Mouse (Mus musculus) forelimb bud, embryonic 11.5 days (tissue): ENCODE measurements around the gene Tas2r126.
"Not testable (repeated sequence)": the region's sequence is repeated elsewhere in the genome, so short reads cannot be mapped to it uniquely, and the experiment has no call there.

Experiments
- DNase-seq: peaks from one replicate; pipeline ENCODE4 v3.0.0-alpha.2; 2012; ENCODE audit warnings: low read depth, low spot score

The Tas2r126 gene

GRCm38 (mm10) chr6:42434446-42434845 lies at the start of gene Tas2r126:
TSS of gene Tas2r126 (plus strand) at chr6:42434535.
- no peak for DNase-seq

DNA sequence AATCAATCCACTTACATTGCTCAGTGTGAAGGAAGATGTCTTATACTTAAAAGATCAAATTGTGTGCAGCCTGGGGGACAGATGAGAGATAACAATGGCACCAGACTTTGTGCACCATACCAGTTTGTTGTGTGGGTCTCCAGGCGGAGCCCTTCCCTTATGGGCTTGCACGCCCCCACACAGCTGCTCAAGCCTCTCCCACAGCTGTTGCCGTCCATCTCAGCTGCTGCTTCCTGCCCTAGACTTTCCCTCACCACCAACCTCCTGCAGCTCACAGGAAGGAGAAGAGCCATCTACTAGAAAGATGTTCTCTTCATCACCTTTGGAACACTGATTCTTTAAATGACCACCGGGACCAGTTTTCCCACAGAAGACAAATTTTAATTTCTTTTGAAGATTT lies 48.7 kb upstream of the Tas2r126 start:
- no peak for DNase-seq

GRCm38 (mm10) chr6:42391796-42392330 lies 42.5 kb upstream of the Tas2r126 start:
- no peak for DNase-seq

- no peak for DNase-seq
Observed at GRCm38 (mm10) chr6:42395960-42396809, 38.1 kb upstream of the Tas2r126 start.

DNA sequence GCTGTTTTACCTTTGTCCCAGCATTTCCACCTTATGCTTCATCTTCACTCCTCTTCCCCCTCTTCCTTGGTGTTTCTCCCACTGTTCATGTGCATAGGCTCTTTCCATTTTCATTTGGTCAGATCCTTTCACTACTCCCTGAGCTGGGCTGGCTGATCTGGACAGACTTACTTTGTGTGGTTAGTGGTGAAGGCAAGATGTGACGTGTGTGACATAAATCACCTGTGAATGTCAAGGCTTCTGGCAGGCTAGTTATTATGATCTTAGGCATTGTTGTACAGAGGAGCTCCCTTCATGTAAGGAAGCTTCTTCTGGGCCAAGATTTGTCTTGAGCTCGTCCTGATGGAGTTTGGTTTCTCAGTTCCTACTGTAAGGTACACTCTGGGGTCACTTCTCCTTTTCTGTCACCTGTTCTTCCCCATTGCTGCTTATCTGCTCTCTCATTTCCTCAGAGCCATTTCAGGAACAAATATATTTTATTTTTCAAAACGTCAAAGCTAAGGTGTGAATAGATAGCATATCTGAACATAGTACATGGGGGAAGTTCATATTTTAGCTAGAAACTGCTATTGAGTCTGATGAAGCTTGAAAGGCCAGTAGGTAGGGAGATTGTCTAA lies 37.2 kb upstream of the Tas2r126 start:
- no peak for DNase-seq

DNA sequence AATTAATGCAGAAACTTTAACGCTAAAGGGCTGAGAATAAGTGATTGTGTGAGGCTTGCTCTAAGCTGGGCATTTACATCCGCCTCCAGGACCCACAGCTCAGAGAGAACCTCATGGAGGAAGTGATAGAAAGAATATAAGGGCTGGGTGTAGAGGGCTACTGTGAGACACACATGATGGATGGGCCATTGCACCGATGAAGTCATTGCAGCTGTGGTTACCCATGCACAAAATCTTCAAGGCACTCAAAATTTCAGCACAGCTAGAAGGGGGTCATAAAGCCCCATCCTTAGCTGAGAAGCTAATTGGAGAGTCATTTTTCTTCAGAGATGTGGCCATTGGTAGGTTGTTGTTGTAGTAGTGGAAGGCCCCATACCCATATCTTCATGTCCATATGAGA lies 36.0 kb upstream of the Tas2r126 start:
- no peak for DNase-seq

DNA sequence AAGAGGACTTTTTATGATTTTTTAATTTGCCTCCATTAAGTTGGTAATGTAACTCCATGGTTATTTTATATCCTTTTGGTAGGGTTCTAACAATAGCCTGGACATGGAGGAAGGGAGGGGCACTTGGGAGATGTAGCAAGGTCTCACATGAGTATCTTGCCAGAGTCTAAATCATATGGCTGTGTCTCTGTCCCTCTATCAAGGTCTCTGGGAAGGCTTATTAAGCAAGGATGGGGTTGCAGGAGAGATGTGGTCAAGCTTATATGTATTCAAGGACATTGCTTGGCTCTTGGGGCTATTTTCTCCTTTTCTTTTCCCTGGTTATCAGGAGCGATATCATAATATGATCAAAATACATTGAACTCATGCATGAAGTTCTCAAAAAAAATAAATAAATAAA lies 35.3 kb upstream of the Tas2r126 start:
- DNase-seq, result no peak

DNA sequence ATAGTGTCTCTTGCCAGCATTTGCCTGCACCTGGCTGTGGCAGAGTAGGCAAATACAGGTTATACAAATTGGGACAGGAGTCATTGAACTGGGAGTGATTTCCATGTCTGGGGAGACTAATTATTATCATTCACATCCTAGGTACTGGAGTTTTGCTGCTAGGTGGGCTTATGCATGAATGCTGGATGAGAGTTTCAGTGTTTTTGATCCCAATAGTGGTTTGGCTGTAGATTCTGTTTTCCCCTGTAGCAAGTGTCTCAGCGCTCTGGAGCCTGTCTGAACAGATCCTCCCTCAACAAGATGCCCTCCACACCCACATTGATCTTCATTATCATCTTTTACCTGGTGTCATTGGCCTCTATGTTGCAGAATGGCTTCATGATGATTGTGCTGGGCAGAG lies 34.4 kb upstream of the Tas2r126 start, which contains the start of gene Tas2r143:
Tas2r143 (plus strand) TSS at position 301 of the 400 bp plus-strand sequence.
- no peak for DNase-seq

DNA sequence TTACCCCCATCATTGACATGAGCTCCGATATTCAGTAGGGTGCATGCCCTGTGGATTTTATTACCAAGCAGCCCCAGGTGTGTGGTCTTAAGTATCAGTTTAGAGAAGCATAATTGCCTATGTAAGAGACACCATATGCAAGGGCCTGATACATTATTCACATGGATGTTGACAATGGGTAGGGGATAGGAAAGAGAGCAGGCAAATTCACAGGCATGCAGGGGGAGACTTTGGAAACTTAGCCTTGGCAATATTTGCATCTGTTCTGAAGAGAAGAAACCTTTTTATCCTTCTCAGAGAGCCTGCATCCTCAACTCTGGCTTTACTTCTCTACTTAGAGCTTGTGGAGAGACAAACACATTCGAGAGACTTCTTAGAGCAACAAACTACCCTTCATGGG lies 29.2 kb upstream of the Tas2r126 start, which contains the start of gene Tas2r135:
Tas2r135 (plus strand) TSS at position 301 of the 400 bp plus-strand sequence.
- no peak for DNase-seq

DNA sequence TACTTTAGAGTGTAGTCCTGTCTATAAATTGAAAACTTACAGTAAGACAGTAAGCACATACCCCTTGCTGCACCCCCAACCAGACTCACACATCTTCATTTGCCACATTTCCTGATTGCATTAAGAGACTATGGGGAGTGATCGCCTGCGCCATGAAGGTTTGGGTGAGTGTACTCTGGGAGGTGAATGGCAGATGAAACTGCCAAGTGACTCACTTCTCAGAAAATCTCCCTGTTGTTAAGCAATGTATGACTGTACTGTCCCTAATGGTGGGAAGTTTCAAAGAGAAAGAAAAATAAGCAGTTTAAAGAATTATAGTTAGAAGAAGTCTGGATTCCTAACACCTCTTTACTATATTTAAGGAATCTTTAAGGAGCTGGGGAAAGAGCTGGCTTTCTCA lies 14.9 kb upstream of the Tas2r126 start:
- no peak for DNase-seq

GRCm38 (mm10) chr6:42421439-42421838 lies 12.9 kb upstream of the Tas2r126 start:
- no peak for DNase-seq

DNA sequence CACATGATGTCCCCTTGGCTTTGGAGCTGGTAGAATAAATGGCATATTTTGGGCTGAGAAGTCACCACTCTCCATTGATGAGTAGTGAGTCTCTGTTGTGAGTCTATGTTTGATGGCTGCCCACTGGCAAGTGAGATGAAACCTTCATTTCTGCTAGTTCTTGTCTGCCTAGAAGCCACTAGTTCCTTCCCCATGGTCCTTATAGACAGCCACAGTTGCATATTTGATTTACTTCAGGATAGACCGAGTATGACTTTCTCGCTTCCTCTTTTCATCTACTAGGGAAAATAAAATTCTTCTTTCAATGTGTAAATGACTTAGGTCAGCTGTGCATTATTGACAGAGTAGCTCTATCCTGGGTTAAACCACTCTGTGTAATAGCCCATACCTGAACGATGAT lies 9.9 kb upstream of the Tas2r126 start:
- DNase-seq, result no peak

DNA sequence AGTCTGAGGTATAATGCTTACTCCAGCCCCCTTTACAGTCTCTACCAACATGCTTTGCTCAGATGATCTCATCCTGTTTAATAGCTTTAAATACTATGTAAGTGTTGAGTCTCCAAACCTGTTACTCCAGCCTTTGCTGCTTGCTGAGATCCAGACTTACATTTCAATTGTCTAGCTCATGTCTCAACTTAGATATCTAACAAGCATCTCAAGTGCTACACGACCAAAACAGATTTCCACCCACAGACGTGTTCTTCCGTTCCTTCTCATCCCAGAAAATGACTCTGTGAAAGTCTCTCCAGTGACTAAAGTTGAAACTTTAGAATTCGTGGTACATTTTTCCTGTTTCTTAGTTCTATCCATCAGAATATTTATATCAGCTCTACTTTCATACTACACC lies 8.0 kb upstream of the Tas2r126 start:
- DNase-seq, result no peak

GRCm38 (mm10) chr6:42433554-42433953 lies 781 bp upstream of the Tas2r126 start:
- no peak for DNase-seq

DNA sequence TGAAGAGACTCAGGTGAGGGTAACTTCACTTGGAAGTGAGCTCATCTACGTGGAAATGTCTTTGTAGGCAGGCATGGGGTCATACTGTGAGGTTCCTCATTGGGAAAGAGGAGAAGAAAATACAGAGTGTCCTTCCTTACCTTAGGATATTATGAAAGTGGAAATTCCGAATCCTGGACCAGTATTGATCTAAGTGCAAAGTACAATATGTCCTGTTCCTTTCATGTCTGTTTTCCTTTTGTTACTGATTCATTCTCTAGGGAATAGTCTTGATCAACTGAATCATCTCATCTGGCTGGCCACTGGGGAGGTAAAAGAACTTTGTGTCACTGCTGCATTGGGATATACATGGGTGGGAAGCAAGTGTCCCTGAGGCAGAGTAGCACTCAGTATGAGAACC lies 1.2 kb downstream of the Tas2r126 start:
- no peak for DNase-seq

GRCm38 (mm10) chr6:42441395-42441794 lies 7.1 kb downstream of the Tas2r126 start:
- no peak for DNase-seq

DNA sequence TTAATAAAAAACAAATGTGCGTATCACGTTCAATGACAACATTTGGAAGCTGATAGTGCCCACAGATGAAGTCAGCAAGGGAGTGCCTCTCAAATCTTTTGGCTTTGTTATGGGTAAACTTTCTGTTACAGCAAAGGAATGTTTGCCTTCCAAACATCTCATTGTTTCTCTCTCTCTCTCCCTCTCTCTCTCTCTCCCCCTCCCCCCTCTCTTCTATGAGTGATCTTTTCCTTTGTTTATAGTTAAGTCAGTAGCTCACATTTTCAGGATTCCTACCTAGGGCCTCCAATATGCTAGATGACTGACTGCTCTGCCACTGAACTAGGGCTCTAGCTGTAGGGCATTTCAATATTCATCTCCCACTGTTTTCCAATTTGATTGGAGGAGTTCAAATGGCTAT lies 10.2 kb downstream of the Tas2r126 start:
- DNase-seq, result no peak

DNA sequence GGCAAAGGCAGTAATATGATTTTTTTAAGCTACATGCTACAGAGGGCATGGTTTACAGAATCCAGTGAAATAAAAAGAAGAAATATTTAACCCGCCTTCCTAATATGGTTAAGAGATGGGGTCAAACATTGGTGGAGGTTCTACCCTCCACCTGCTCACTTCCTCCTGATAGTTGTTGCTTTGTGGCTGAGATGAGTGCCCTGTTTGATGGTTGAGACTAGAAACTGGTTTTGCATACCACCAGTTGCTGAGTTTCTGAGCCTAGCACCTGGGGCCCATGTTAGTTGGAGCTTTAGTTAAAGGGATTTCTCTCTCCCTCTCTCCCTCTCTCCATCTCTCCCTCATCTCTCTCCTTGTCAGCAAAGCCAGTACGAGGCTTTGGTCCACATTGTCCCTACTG lies 13.0 kb downstream of the Tas2r126 start:
- no peak for DNase-seq

DNA sequence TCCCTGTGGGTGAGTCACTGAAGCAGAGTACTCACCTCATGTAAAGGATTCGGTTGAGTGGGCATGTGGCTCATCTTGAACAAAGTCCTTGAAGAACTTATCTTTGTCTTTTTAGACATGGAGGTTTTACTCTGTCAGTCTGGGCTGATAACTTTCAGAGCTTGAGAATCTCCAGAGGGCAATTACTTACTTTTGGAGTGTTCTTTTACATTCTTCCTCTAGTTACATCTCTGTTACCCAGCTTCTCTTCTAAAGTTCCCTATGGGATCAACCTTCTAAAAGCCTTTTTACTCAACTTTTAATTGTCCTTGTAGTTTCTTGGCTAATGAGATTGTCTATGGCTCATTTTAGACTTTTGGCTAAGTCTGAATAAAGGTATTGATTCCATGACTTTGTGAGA lies 30.8 kb downstream of the Tas2r126 start, which contains the start of gene Olfr458:
Olfr458 (minus strand) TSS at position 101 of the 400 bp plus-strand sequence.
- DNase-seq, result no peak

- no peak for DNase-seq
Observed at GRCm38 (mm10) chr6:42470542-42470941, 36.2 kb downstream of the Tas2r126 start.

DNA sequence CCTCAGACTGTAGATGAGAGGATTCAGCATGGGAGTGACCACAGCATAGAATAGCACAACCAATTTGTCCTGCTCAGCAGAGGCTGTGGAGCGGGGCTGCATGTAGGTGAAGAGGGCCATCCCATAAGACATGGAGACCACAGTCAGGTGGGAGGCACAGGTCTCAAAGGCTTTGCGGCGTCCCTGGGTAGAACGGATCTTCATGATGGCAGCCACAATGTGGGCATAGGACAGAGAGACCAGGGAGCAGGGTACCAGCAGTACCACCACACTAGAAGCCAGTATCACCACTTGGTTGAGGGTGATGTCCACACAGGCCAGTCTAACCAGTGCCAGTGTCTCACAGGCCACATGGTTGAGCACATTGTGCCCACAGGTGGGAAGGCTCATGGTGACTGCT lies 37.0 kb downstream of the Tas2r126 start:
- not testable (repeated sequence) for DNase-seq

GRCm38 (mm10) chr6:42476235-42476634 lies 41.9 kb downstream of the Tas2r126 start, which contains the start of gene Olfr457:
TSS of gene Olfr457 (minus strand) at chr6:42476335.
- no peak for DNase-seq

GRCm38 (mm10) chr6:42484633-42485032 lies 50.3 kb downstream of the Tas2r126 start:
- DNase-seq, result no peak
